Mouse (Mus musculus): ENCODE measurements around the gene Hba-x. TPM values are rescaled to one million over a fixed set of nuclear protein-coding genes. Genes with fewer than 3 reads are reported as not detected.
"Not testable (repeated sequence)": the region's sequence is repeated elsewhere in the genome, so short reads cannot be mapped to it uniquely, and the experiment has no call there.

The Hba-x gene
- polyA plus RNA-seq, 1 experiment = not detected

- Histone ChIP-seq H3K27me3 (replicated peaks) (peaks cover 57% of the 10 kb centered on the region), H3K36me3 (replicated peaks; ENCODE audit: low read length) (no peaks in the 10 kb centered on the region), H3K4me1 (peaks cover 4% of the 10 kb centered on the region), H3K9me3 (0 out of 2 replicates have a peak, but pooled peaks cover 1% of the 10 kb centered on the region), H3K4me3 (replicated peaks) (no peak overlapping the region)
- TF ChIP-seq GATA1 (IDR thresholded peaks at IDR 0.05; ENCODE audit: borderline replicate concordance, low read length) (no peak), FLI1 (IDR thresholded peaks at IDR 0.05; ENCODE audit: low read length) (no peak)
Observed at GRCm38 (mm10) chr11:32281416-32282144, 5.4 kb downstream of the Hba-x start.

- Histone ChIP-seq H3K27me3 (replicated peaks) (peaks cover 48% of the 10 kb centered on the region), H3K4me1 (peaks cover 14% of the 10 kb centered on the region)
- H3K36me3 ChIP-seq (replicated peaks; ENCODE audit: low read length); H3K4me3 ChIP-seq (replicated peaks); H3K9me3 ChIP-seq: not testable (repeated sequence)
Observed at GRCm38 (mm10) chr11:32283091-32283777, 7.0 kb downstream of the Hba-x start, which contains the start of gene Hba-a1. Gene Hba-a1, plus strand, starts transcription at chr11:32283511.

GRCm38 (mm10) chr11:32284582-32284981 is 8.4 kb downstream of the Hba-x start:
- H3K9me3 ChIP-seq; H3K36me3 ChIP-seq (replicated peaks; ENCODE audit: low read length): not testable (repeated sequence)
- peaks cover 19% of the 10 kb centered on the region for H3K4me1 ChIP-seq
- peaks cover 43% of the 10 kb centered on the region for H3K27me3 ChIP-seq (replicated peaks)
- H3K4me3 ChIP-seq (replicated peaks) = peak overlapping the region; percentile 33

- Histone ChIP-seq H3K4me1 (peaks cover 19% of the 10 kb centered on the region), H3K4me3 (replicated peaks) (no peak overlapping the region), H3K27me3 (replicated peaks) (peaks cover 43% of the 10 kb centered on the region), H3K9me3 (no peaks in the 10 kb centered on the region), H3K36me3 (replicated peaks; ENCODE audit: low read length) (no peaks in the 10 kb centered on the region)
- TF ChIP-seq FLI1 (IDR thresholded peaks at IDR 0.05; ENCODE audit: low read length) = no peak
- TF ChIP-seq GATA1 (IDR thresholded peaks at IDR 0.05; ENCODE audit: borderline replicate concordance, low read length) = no peak
Observed at GRCm38 (mm10) chr11:32285031-32285775, 9.0 kb downstream of the Hba-x start.

GRCm38 (mm10) chr11:32285887-32286286 is 9.7 kb downstream of the Hba-x start:
- H3K36me3 ChIP-seq (replicated peaks; ENCODE audit: low read length); H3K4me3 ChIP-seq (replicated peaks); H3K9me3 ChIP-seq: not testable (repeated sequence)
- peaks cover 38% of the 10 kb centered on the region for H3K27me3 ChIP-seq (replicated peaks)
- peaks cover 19% of the 10 kb centered on the region for H3K4me1 ChIP-seq

- H3K4me1 ChIP-seq = peaks cover 19% of the 10 kb centered on the region
- H3K36me3 ChIP-seq (replicated peaks; ENCODE audit: low read length); H3K9me3 ChIP-seq: not testable (repeated sequence)
- H3K27me3 ChIP-seq (replicated peaks) = peaks cover 33% of the 10 kb centered on the region
- H3K4me3 ChIP-seq (replicated peaks) = peak within 1 kb of the TSS; percentile 87
Observed at GRCm38 (mm10) chr11:32286695-32287492, 10.7 kb downstream of the Hba-x start, which contains the start of gene Hbq1b. Gene Hbq1b, plus strand, starts transcription at chr11:32286965.

- Histone ChIP-seq H3K27me3 (replicated peaks) (peaks cover 35% of the 10 kb centered on the region), H3K36me3 (replicated peaks; ENCODE audit: low read length) (no peaks in the 10 kb centered on the region), H3K9me3 (no peaks in the 10 kb centered on the region), H3K4me1 (peaks cover 23% of the 10 kb centered on the region), H3K4me3 (replicated peaks) (peak overlapping the region; percentile 85)
- no peak for TF ChIP-seq GATA1 (IDR thresholded peaks at IDR 0.05; ENCODE audit: borderline replicate concordance, low read length)
- no peak for TF ChIP-seq FLI1 (IDR thresholded peaks at IDR 0.05; ENCODE audit: low read length)
Observed at GRCm38 (mm10) chr11:32287493-32287825, 11.3 kb downstream of the Hba-x start.

GRCm38 (mm10) chr11:32292819-32293218 is 16.6 kb downstream of the Hba-x start:
- H3K36me3 ChIP-seq (replicated peaks; ENCODE audit: low read length); H3K4me3 ChIP-seq (replicated peaks); H3K9me3 ChIP-seq: not testable (repeated sequence)
- Histone ChIP-seq H3K4me1 (peaks cover 24% of the 10 kb centered on the region), H3K27me3 (replicated peaks) (peaks cover 41% of the 10 kb centered on the region)

GRCm38 (mm10) chr11:32293479-32293878 is 17.3 kb downstream of the Hba-x start:
- peaks cover 37% of the 10 kb centered on the region for H3K27me3 ChIP-seq (replicated peaks)
- not testable (repeated sequence) for H3K9me3 ChIP-seq; H3K36me3 ChIP-seq (replicated peaks; ENCODE audit: low read length); H3K4me3 ChIP-seq (replicated peaks)
- peaks cover 23% of the 10 kb centered on the region for H3K4me1 ChIP-seq

- not testable (repeated sequence) for H3K4me3 ChIP-seq (replicated peaks); H3K9me3 ChIP-seq; H3K36me3 ChIP-seq (replicated peaks; ENCODE audit: low read length)
- Histone ChIP-seq H3K27me3 (replicated peaks) (peaks cover 31% of the 10 kb centered on the region), H3K4me1 (peaks cover 19% of the 10 kb centered on the region)
Observed at GRCm38 (mm10) chr11:32296203-32296602, 20.0 kb downstream of the Hba-x start, which contains the start of gene Hba-a2. Gene Hba-a2, plus strand, starts transcription at chr11:32296489.

GRCm38 (mm10) chr11:32297417-32297816 is 21.2 kb downstream of the Hba-x start:
- Histone ChIP-seq H3K4me1 (peaks cover 15% of the 10 kb centered on the region), H3K27me3 (replicated peaks) (peaks cover 37% of the 10 kb centered on the region)
- not testable (repeated sequence) for H3K36me3 ChIP-seq (replicated peaks; ENCODE audit: low read length); H3K4me3 ChIP-seq (replicated peaks); H3K9me3 ChIP-seq

Data from megakaryocyte, embryonic 14.5 days (primary cell).